Mouse (Mus musculus) stomach, embryonic 14.5 days (tissue): ENCODE measurements at regions not wholly inside any gene's neighbourhood (a gene's known extent, or its start where the extent isn't known, plus 50 kb on each side); places are given as distances from the start of the nearest gene placed in this dataset.

Experiments
- ATAC-seq: fragments of 200-750 bp; cut with Nextera tagmentation; 2 replicates; pipeline ENCODE4 v1.8.0; 2017; ENCODE audit warnings: low read depth, moderate TSS enrichment; ENCODE audit not compliant: insufficient number of reproducible peaks, insufficient read depth, low FRiP score
- H3K27ac ChIP-seq: fragments of 300-500 bp; sonication (generic); 2 replicates; pipeline ENCODE4 v1.5.1; 2014; ENCODE audit warnings: mild to moderate bottlenecking, low read length, moderate library complexity, mixed read lengths
- H3K27me3 ChIP-seq: fragments of 300-500 bp; sonication (generic); 2 replicates; pipeline ENCODE4 v1.6.1; 2014; ENCODE audit warnings: low read length, control low read depth, mixed read lengths; ENCODE audit not compliant: control insufficient read depth, insufficient read depth
- H3K36me3 ChIP-seq: fragments of 300-500 bp; sonication (generic); 2 replicates; pipeline ENCODE4 v1.6.1; 2014; ENCODE audit warnings: mild to moderate bottlenecking, control low read depth, low read length, moderate library complexity, mixed read lengths; ENCODE audit not compliant: control insufficient read depth, insufficient read depth
- H3K4me1 ChIP-seq: fragments of 300-500 bp; sonication (generic); 2 replicates; pipeline ENCODE4 v1.6.1; 2014; ENCODE audit warnings: low read length, control low read depth, mixed read lengths; ENCODE audit not compliant: control insufficient read depth, insufficient read depth
- H3K4me2 ChIP-seq: fragments of 300-500 bp; sonication (generic); replicated peaks from 2 replicates; pipeline ENCODE4 v1.6.1; 2014; ENCODE audit warnings: low read depth, low read length, control low read depth
- H3K4me3 ChIP-seq: fragments of 300-500 bp; sonication (generic); 2 replicates; pipeline ENCODE4 v1.5.1; 2014; ENCODE audit warnings: low read depth, low read length, control low read depth
- H3K9ac ChIP-seq: fragments of 300-500 bp; sonication (generic); replicated peaks from 2 replicates; pipeline ENCODE4 v1.6.1; 2014; ENCODE audit warnings: low read depth, mild to moderate bottlenecking, control low read depth, low read length, moderate library complexity, mixed read lengths
- H3K9me3 ChIP-seq: fragments of 300-500 bp; sonication (generic); 2 replicates; pipeline ENCODE4 v1.6.1; 2016; ENCODE audit warnings: low read depth, low read length, control low read depth; ENCODE audit not compliant: control insufficient read depth
- WGBS: fragments of 180-500 bp; shearing (Covaris S2); extraction: QIAGEN DNeasy Blood & Tissue Kit; methylation state at CpG from one replicate; pipeline ENCODE4 v1.1.7; 2014; 5-methylcytosine and 5-hydroxymethylcytosine counted together

DNA sequence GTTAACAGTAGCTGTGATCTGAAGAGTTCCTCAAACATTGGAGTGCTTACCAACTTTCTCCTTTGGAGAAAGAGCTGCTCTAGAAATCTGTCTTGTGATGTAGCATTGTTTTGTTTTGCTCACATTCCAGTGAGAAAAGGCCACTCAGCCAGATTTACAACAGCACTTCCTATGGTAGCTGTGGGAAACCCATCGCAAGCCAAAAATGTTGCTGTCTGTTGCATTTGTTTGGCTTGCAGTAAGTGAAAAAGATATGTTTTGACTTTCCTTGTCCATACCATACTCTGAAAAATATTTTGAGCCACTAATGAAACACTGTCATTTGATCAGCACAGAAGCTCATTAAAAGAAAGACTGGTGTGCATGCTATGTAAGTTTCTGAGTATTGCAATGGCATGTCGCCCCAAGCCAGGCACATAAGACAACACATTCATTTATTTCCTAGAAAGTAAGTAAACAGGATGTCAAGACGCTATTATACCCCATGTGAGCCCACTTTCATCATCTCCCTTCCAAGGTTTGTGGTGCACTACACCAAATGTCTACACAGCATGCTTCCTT lies 66.2 kb downstream of the Car2 start:
- H3K9ac ChIP-seq: no peak overlapping the region
- 63% methylated on average over 3 of the region's 3 CpGs for WGBS
- no peak overlapping the region for H3K4me3 ChIP-seq
- no peaks in the 10 kb centered on the region for H3K36me3 ChIP-seq
- no peak overlapping the region for H3K27ac ChIP-seq
- no peaks in the 10 kb centered on the region for H3K27me3 ChIP-seq
- H3K9me3 ChIP-seq: no peaks in the 10 kb centered on the region
- no peak overlapping the region for H3K4me2 ChIP-seq
- no peak for ATAC-seq
- no peaks in the 10 kb centered on the region for H3K4me1 ChIP-seq

DNA sequence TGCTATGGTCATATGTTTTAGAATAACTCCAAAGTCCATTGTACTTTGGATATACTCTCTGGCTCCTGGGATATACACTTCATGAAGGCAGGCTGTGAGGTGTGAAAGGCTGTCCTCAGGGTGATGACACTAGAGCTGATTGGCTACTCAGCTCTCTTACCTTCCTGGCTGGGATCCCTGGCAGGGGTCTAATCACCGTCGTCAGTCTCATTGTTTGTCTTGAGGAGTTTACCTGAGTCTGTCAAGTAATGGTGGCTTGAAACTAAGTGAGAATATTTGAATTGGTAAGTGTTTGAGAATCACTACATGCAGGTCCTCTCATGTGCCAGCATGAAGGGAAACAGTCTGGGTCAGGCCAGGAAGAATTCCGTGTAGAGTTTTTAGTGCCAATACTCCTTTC lies 66.9 kb downstream of the Car2 start:
- Histone ChIP-seq H3K27me3 (no peaks in the 10 kb centered on the region), H3K36me3 (no peaks in the 10 kb centered on the region), H3K9ac (no peak overlapping the region), H3K27ac (no peak overlapping the region), H3K4me2 (no peak overlapping the region), H3K4me1 (no peaks in the 10 kb centered on the region), H3K4me3 (no peak overlapping the region), H3K9me3 (no peaks in the 10 kb centered on the region)
- ATAC-seq: no peak
- 53% methylated on average over 3 of the region's 3 CpGs for WGBS

DNA sequence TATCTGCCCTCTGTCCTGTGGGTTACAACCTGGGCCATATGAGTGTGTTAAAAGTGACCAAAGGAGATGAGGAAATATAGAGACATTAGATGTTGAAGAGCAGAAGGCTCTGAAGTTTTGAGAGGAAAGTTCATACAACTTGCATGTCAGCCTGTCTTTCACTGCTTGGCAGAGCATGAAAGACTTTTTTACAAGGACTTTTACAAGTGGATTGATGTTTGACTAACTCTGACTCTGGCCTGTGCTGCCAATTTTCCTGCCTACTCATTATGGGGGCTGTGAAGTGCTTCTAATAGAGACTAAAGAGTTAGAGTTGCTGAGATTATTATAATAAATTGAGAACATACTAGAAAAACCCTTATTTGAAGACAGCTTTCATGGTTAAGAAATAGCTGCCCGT lies 71.4 kb downstream of the Car2 start:
- H3K36me3 ChIP-seq: no peaks in the 10 kb centered on the region
- no peak for ATAC-seq

DNA sequence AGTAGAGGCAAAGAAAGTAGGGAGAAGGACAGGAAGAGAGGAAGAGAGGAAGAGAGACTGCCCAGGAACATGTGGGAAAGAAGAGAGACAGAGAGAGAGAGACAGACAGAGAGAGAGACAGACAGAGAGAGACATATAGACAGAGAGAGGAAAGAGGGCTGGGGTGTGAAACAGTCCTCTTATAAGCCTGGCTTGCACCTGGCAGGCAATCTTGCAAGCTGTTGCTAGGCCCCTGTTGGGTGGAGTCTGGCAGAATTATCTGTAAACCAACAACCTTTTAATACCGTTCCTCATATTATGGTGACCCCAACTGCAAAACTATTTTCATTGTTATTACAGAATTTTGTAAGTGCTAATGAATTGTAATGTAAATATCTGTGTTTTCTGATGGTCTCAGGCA lies 72.2 kb downstream of the Car2 start:
- Histone ChIP-seq H3K27me3 (no peaks in the 10 kb centered on the region), H3K4me2 (no peak overlapping the region), H3K4me3 (no peak overlapping the region), H3K9ac (no peak overlapping the region), H3K4me1 (no peaks in the 10 kb centered on the region), H3K36me3 (no peaks in the 10 kb centered on the region), H3K9me3 (no peaks in the 10 kb centered on the region), H3K27ac (no peak overlapping the region)
- no peak for ATAC-seq
- 45% methylated on average over 1 of the region's 1 CpGs for WGBS

More for the DNA sequence above, 71.4 kb downstream of the Car2 start:
- H3K9ac ChIP-seq: no peak overlapping the region
- 72% methylated on average over 1 of the region's 1 CpGs for WGBS
- no peaks in the 10 kb centered on the region for H3K27me3 ChIP-seq
- H3K9me3 ChIP-seq: no peaks in the 10 kb centered on the region
- H3K4me2 ChIP-seq: no peak overlapping the region
- no peak overlapping the region for H3K27ac ChIP-seq
- H3K4me3 ChIP-seq: no peak overlapping the region
- no peaks in the 10 kb centered on the region for H3K4me1 ChIP-seq

DNA sequence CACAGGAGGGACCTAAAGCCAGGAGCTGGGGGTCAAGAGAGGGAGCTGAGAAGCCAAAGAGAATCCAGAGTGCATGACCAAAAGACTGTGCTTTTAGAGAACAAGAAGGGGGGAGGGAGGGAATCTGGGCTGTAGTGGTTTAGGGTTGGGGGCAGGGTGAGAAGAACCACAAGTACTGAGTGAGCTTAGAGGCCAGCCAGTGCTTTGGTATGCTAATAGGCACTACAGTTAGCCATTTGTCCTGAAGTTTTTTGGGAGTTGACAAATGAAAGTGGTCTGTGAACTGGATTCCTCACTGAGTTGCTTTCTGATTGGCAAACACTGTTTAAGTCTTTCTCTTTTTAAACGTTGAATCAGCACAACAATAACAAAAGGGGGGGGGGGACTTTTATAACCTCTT lies 73.5 kb downstream of the Car2 start:
- WGBS: 0% methylated on average over 1 of the region's 1 CpGs
- ATAC-seq: no peak

DNA sequence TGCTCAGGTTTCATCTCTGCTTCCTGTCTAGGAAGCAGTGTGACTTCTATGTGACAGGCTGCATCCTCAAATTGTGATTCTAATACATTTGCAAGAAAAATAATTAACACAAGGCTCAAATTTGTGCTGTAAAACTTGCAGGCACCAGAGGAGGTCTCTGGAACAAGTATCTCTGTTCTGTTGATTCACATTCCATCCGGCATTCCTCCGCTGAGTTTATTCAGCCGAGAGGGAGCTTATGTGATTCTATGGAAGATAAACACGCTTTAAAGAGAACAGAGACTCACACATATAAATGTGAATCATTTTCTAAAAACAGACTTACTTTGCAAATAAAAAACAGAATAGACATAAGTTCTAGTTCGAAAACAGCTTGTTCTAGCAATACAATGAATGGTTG lies 78.7 kb downstream of the Car2 start:
- Histone ChIP-seq H3K27ac (no peak overlapping the region), H3K27me3 (no peaks in the 10 kb centered on the region), H3K36me3 (no peaks in the 10 kb centered on the region), H3K9me3 (no peaks in the 10 kb centered on the region), H3K4me1 (no peaks in the 10 kb centered on the region), H3K4me3 (no peak overlapping the region), H3K4me2 (no peak overlapping the region), H3K9ac (no peak overlapping the region)
- no peak for ATAC-seq
- WGBS: 45% methylated on average over 5 of the region's 5 CpGs

More for the DNA sequence above, 73.5 kb downstream of the Car2 start:
- Histone ChIP-seq H3K36me3 (no peaks in the 10 kb centered on the region), H3K4me2 (no peak overlapping the region), H3K27ac (no peak overlapping the region), H3K27me3 (no peaks in the 10 kb centered on the region), H3K9me3 (no peaks in the 10 kb centered on the region), H3K4me1 (no peaks in the 10 kb centered on the region), H3K9ac (no peak overlapping the region), H3K4me3 (no peak overlapping the region)

DNA sequence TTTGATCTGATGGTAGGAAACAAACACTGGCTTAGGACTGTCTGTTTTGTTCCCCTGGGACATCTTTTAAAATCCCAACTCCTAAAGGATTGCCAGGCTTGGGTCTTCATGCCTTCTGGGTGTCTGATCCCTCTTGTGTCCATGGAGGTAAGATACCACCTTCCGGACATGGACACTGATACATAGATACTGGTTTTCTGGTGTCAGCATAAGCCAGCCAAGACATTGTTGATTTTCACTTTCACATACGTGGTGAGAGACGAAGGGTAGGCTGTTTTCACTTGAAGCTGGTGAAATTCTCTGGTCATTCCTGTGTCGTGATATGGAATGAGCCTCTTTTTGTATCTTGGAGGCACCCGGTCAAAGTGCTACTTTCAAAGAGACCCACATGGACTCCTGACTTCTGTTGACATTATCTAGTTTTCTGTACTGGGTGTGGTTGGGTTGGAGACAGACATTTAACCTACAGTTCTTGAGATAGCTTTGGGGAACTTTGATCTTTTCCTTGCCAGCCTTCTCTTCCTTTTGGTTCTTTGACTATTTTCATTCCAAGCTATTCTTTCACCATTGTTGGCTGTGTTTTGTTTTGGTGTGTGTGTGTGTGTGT lies 79.5 kb downstream of the Car2 start:
- 82% methylated on average over 5 of the region's 5 CpGs for WGBS

DNA sequence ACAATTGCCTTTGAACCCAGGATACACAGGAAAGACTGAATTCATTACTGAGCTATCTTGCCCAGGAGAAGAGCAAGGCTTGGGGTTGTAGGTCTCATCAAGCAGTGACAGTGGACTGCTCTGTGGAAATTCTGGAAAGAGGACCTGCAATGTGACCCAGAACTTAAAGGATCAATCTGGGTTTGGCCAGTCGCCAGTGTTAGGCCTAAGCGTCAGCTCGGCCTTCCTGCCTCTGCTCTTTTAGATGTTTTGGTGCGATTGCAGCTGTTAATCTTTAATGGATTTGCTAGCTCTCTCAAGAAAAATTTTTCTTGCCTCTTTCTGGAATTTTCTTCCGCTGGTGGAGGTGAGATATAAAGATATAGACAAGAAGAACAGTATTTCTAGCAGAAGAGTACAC lies 81.2 kb downstream of the Car2 start:
- H3K27ac ChIP-seq: no peak overlapping the region

More for the DNA sequence above, 79.5 kb downstream of the Car2 start:
- Histone ChIP-seq H3K27ac (no peak overlapping the region), H3K4me1 (no peaks in the 10 kb centered on the region), H3K9me3 (no peaks in the 10 kb centered on the region), H3K4me3 (no peak overlapping the region), H3K36me3 (no peaks in the 10 kb centered on the region), H3K27me3 (no peaks in the 10 kb centered on the region), H3K4me2 (no peak overlapping the region), H3K9ac (no peak overlapping the region)
- ATAC-seq: no peak

DNA sequence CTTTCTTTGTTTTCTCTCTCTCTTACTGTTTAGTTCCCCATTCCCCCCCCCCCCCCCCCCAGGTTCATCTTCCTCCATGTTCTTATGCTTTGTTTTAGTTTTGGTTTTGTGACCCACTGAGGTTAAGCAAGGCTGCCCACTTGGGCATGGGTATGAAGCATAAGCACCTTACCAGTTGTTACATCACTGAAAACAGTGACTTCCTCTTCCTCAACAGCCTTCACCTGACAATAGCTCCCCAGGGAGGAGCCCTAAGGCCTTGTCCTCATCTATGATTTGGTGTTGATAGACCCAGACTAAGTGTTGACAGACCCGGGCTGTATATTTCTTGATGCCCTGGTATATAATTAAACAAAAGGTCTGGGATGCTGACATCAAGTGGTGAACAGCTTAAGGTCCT lies 82.3 kb downstream of the Car2 start:
- Histone ChIP-seq H3K4me1 (no peaks in the 10 kb centered on the region), H3K9ac (no peak overlapping the region), H3K36me3 (no peaks in the 10 kb centered on the region), H3K27me3 (no peaks in the 10 kb centered on the region), H3K9me3 (no peaks in the 10 kb centered on the region), H3K4me2 (no peak overlapping the region), H3K4me3 (no peak overlapping the region), H3K27ac (no peak overlapping the region)
- WGBS: 83% methylated on average over 1 of the region's 1 CpGs
- ATAC-seq: no peak

More for the DNA sequence above, 81.2 kb downstream of the Car2 start:
- Histone ChIP-seq H3K9ac (no peak overlapping the region), H3K4me1 (no peaks in the 10 kb centered on the region), H3K9me3 (no peaks in the 10 kb centered on the region), H3K4me2 (no peak overlapping the region), H3K27me3 (no peaks in the 10 kb centered on the region), H3K4me3 (no peak overlapping the region), H3K36me3 (no peaks in the 10 kb centered on the region)
- 60% methylated on average over 5 of the region's 5 CpGs for WGBS
- no peak for ATAC-seq
